Mouse (Mus musculus): Measurements from ENCODE around the gene Hcar2. TPM values are rescaled to one million over a fixed set of nuclear protein-coding genes. Genes with fewer than 3 reads are reported as not detected.

The Hcar2 gene
- total and polyA plus RNA-seq, 3 experiments, result not detected

GRCm38 (mm10) chr5:123884332-123884731, 19.0 kb upstream of the Hcar2 start:
- TF ChIP-seq RCOR1 (IDR thresholded peaks at IDR 0.05; ENCODE audit: low read depth, low read length) (0 out of 2 replicates have a peak, but pooled peaks have one; percentile 14), MAZ (IDR thresholded peaks at IDR 0.05; ENCODE audit: low read depth, low read length) (no peak), MAFK (IDR thresholded peaks at IDR 0.05; ENCODE audit: borderline replicate concordance, low read depth, low read length) (no peak), UBTF (IDR thresholded peaks at IDR 0.05; ENCODE audit: borderline replicate concordance, insufficient read depth, low read depth, low read length) (no peak), USF1 (IDR thresholded peaks at IDR 0.05; ENCODE audit: low read depth, low read length) (0 out of 2 replicates have a peak, but pooled peaks have one; percentile 45), CTCF (IDR thresholded peaks at IDR 0.05 in 2 of 3, conservative IDR thresholded peaks at IDR 0.05 in 1 of 3; ENCODE audit: control insufficient read depth in 1 of 3, insufficient read depth in 1 of 3, low read depth in 2 of 3, low read length in 3 of 3, poor library complexity in 1 of 3, severe bottlenecking in 1 of 3) (no peak), ZKSCAN1 (IDR thresholded peaks at IDR 0.05; ENCODE audit: low read depth, low read length) (no peak), TAL1 (IDR thresholded peaks at IDR 0.05; ENCODE audit: low read length) (no peak), KAT2A (conservative IDR thresholded peaks at IDR 0.05; ENCODE audit: low read depth, low read length) (no peak), USF2 (IDR thresholded peaks at IDR 0.05; ENCODE audit: borderline replicate concordance in 1 of 2, insufficient read depth in 1 of 2, low read depth in 1 of 2, low read length in 2 of 2) (no peak), MYC (IDR thresholded peaks at IDR 0.05; ENCODE audit: low read depth, low read length) (peak; percentile 78; the same call in 1 of the 2 replicates), SIN3A (IDR thresholded peaks at IDR 0.05; ENCODE audit: low read length) (peak; percentile 63), MEF2A (IDR thresholded peaks at IDR 0.05; ENCODE audit: extremely low read depth, insufficient replicate concordance, low read depth, low read length, poor library complexity, severe bottlenecking) (no peak), EP300 (IDR thresholded peaks at IDR 0.05; ENCODE audit: low read depth in 1 of 2, low read length in 2 of 2) (peak; percentile 46 to 59; a peak in 3 of 4 replicates), BHLHE40 (IDR thresholded peaks at IDR 0.05; ENCODE audit: borderline replicate concordance, low read depth, low read length) (peak; percentile 97), JUND (IDR thresholded peaks at IDR 0.05; ENCODE audit: low read depth, low read length) (no peak), MYB (IDR thresholded peaks at IDR 0.05; ENCODE audit: low read depth, low read length) (no peak), ZNF384 (IDR thresholded peaks at IDR 0.05; ENCODE audit: low read depth, low read length) (no peak), ZMIZ1 (IDR thresholded peaks at IDR 0.05; ENCODE audit: low read depth, low read length) (no peak; the same call in 1 of the 2 replicates), ELF1 (IDR thresholded peaks at IDR 0.05; ENCODE audit: low read depth, low read length) (no peak; the same call in 1 of the 2 replicates), E2F4 (IDR thresholded peaks at IDR 0.05; ENCODE audit: borderline replicate concordance, low read depth, low read length) (no peak), GATA1 (IDR thresholded peaks at IDR 0.05; ENCODE audit: low read depth, low read length) (peak; percentile 78), POLR2A (IDR thresholded peaks at IDR 0.05; ENCODE audit: control insufficient read depth in 1 of 2, insufficient read depth in 1 of 2, low read depth in 1 of 2, low read length in 2 of 2, poor library complexity in 1 of 2) (peak; percentile 65; a peak in 3 of 4 replicates), MAX (IDR thresholded peaks at IDR 0.05; ENCODE audit: low read length) (peak; percentile 22; the same call in 1 of the 2 replicates), NRF1 (IDR thresholded peaks at IDR 0.05; ENCODE audit: insufficient read depth, low read depth, low read length, poor library complexity, severe bottlenecking) (no peak), POLR2AphosphoS2 (IDR thresholded peaks at IDR 0.05; ENCODE audit: low read length) (peak; percentile 65; the same call in 1 of the 2 replicates), MXI1 (IDR thresholded peaks at IDR 0.05; ENCODE audit: low read depth, low read length) (peak; percentile 73; the same call in 1 of the 2 replicates), ETS1 (IDR thresholded peaks at IDR 0.05; ENCODE audit: low read depth, low read length) (peak; percentile 64; the same call in 1 of the 2 replicates), NELFE (IDR thresholded peaks at IDR 0.05; ENCODE audit: low read depth, low read length) (peak; percentile 27; the same call in 1 of the 2 replicates), TBP (IDR thresholded peaks at IDR 0.05; ENCODE audit: low read depth, low read length) (peak; percentile 72)
- Histone ChIP-seq H3K27me3 (ENCODE audit: control insufficient read depth in 1 of 2, insufficient read depth in 2 of 2, low read length in 2 of 2) (no peaks in the 10 kb centered on the region; a peak in 1 of 4 replicates), H3K79me2 (ENCODE audit: control insufficient read depth, insufficient read depth, low read length, poor library complexity) (no peaks in the 10 kb centered on the region), H3K36me3 (ENCODE audit: control insufficient read depth in 1 of 2, insufficient read depth in 2 of 2, low read length in 2 of 2) (no peaks in the 10 kb centered on the region), H3K4me1 (ENCODE audit: control insufficient read depth in 1 of 2, insufficient read depth in 2 of 2, low read length in 2 of 2) (peaks cover 4 to 8% of the 10 kb centered on the region in 2 experiments), H3K27ac (ENCODE audit: control insufficient read depth, low read depth, low read length) (peak overlapping the region; percentile 70), H3K4me3 (ENCODE audit: control insufficient read depth in 1 of 2, insufficient read depth in 1 of 2, low read depth in 2 of 2, low read length in 2 of 2) (peak overlapping the region; percentile 61 to 86), H3K9ac (ENCODE audit: control insufficient read depth, low read depth, low read length, poor library complexity, severe bottlenecking) (peak overlapping the region; percentile 74), H3K9me3 (replicated peaks; ENCODE audit: insufficient read depth, low read length) (no peaks in the 10 kb centered on the region)
- peak; percentile 88 for DNase-seq (ENCODE audit: low read depth, low spot score)

Measured in MEL (cell line).